Mouse (Mus musculus): ENCODE measurements around the gene Kcnn3.

Kcnn3 gene

GRCm38 (mm10) chr3:89520618-89521502 is 896 bp downstream of the Kcnn3 start:
- DNase-seq (ENCODE audit: low spot score in 2 of 2) = peak; percentile 24 to 40

GRCm38 (mm10) chr3:89521503-89521854 is 1.5 kb downstream of the Kcnn3 start:
- DNase-seq (ENCODE audit: low spot score in 2 of 2) = no peak

- DNase-seq (ENCODE audit: low spot score in 2 of 2) = peak; percentile 42 to 50
Observed at GRCm38 (mm10) chr3:89522450-89523128, 2.6 kb downstream of the Kcnn3 start.

- DNase-seq (ENCODE audit: low spot score in 2 of 2) = peak in 1 of 2 experiments; percentile 11
Observed at GRCm38 (mm10) chr3:89526298-89527090, 6.5 kb downstream of the Kcnn3 start.

- DNase-seq (ENCODE audit: low spot score in 2 of 2) = no peak
Observed at GRCm38 (mm10) chr3:89529796-89530195, 9.8 kb downstream of the Kcnn3 start.

GRCm38 (mm10) chr3:89534566-89535097 is 14.7 kb downstream of the Kcnn3 start:
- no peak for DNase-seq (ENCODE audit: low spot score in 2 of 2)

GRCm38 (mm10) chr3:89535147-89535546 is 15.2 kb downstream of the Kcnn3 start:
- DNase-seq (ENCODE audit: low spot score in 2 of 2) = no peak

GRCm38 (mm10) chr3:89539036-89539739 is 19.2 kb downstream of the Kcnn3 start:
- DNase-seq (ENCODE audit: low spot score in 2 of 2) = no peak

GRCm38 (mm10) chr3:89539740-89540370 is 19.9 kb downstream of the Kcnn3 start:
- no peak for DNase-seq (ENCODE audit: low spot score in 2 of 2)

- no peak for DNase-seq (ENCODE audit: low spot score in 2 of 2)
Observed at GRCm38 (mm10) chr3:89540371-89540743, 20.4 kb downstream of the Kcnn3 start.

- peak; percentile 39 to 44 for DNase-seq (ENCODE audit: low spot score in 2 of 2)
Observed at GRCm38 (mm10) chr3:89546951-89547350, 27.0 kb downstream of the Kcnn3 start.

GRCm38 (mm10) chr3:89548805-89549204 is 28.8 kb downstream of the Kcnn3 start:
- DNase-seq (ENCODE audit: low spot score in 2 of 2) = no peak

GRCm38 (mm10) chr3:89549488-89549887 is 29.5 kb downstream of the Kcnn3 start:
- no peak for DNase-seq (ENCODE audit: low spot score in 2 of 2)

GRCm38 (mm10) chr3:89551880-89552279 is 31.9 kb downstream of the Kcnn3 start:
- no peak for DNase-seq (ENCODE audit: low spot score in 2 of 2)

GRCm38 (mm10) chr3:89553432-89553831 is 33.5 kb downstream of the Kcnn3 start:
- DNase-seq (ENCODE audit: low spot score in 2 of 2) = no peak

GRCm38 (mm10) chr3:89553946-89554345 is 34.0 kb downstream of the Kcnn3 start:
- DNase-seq (ENCODE audit: low spot score in 2 of 2) = no peak

- no peak for DNase-seq (ENCODE audit: low spot score in 2 of 2)
Observed at GRCm38 (mm10) chr3:89554587-89554986, 34.6 kb downstream of the Kcnn3 start.

- no peak for DNase-seq (ENCODE audit: low spot score in 2 of 2)
Observed at GRCm38 (mm10) chr3:89557811-89558210, 37.8 kb downstream of the Kcnn3 start.

GRCm38 (mm10) chr3:89558972-89559910 is 39.3 kb downstream of the Kcnn3 start:
- DNase-seq (ENCODE audit: low spot score in 2 of 2) = no peak

- DNase-seq (ENCODE audit: low spot score in 2 of 2) = no peak
Observed at GRCm38 (mm10) chr3:89561386-89561785, 41.4 kb downstream of the Kcnn3 start.
